Mouse (Mus musculus): ENCODE data around the gene Trim34a. TPM values are rescaled to one million over a fixed set of nuclear protein-coding genes. Genes with fewer than 3 reads are reported as not detected.
A peak's percentile ranks its signal among the peaks of the same experiment; 100 is the strongest.

Gene Trim34a
- polyA plus RNA-seq (2015; fragmentation: Nextera tagmentation; extraction: Ambion mirVana), result 1.6 and 1.8 TPM in 2 replicates

- Histone ChIP-seq H3K9me3 (replicated peaks) (no peaks in the 10 kb centered on the region), H3K9ac (peak within 1 kb of the TSS; percentile 55), H3K4me2 (peak within 1 kb of the TSS; percentile 69), H3K27ac (replicated peaks) (peak within 1 kb of the TSS; percentile 56), H3K4me3 (replicated peaks) (peak within 1 kb of the TSS; percentile 62), H3K4me1 (replicated peaks) (no peaks in the 10 kb centered on the region; the same call in 1 of the 2 replicates), H3K36me3 (replicated peaks) (no peaks in the 10 kb centered on the region), H3K27me3 (no peaks in the 10 kb centered on the region)
- WGBS (ENCODE audit: insufficient replicate concordance), result 3% methylated on average over 13 of the region's 13 CpGs
- peak; percentile 74 for ATAC-seq (ENCODE audit: insufficient read depth)
Measured at GRCm38 (mm10) chr7:104244287-104245181, at the start of gene Trim34a. Trim34a (plus strand) TSS chr7:104244457.

- no peak for ATAC-seq (ENCODE audit: insufficient read depth)
Measured at GRCm38 (mm10) chr7:104195885-104196284, 48.4 kb upstream of the Trim34a start, which contains the start of gene Olfr649. Olfr649 (minus strand) TSS chr7:104195985.

DNA sequence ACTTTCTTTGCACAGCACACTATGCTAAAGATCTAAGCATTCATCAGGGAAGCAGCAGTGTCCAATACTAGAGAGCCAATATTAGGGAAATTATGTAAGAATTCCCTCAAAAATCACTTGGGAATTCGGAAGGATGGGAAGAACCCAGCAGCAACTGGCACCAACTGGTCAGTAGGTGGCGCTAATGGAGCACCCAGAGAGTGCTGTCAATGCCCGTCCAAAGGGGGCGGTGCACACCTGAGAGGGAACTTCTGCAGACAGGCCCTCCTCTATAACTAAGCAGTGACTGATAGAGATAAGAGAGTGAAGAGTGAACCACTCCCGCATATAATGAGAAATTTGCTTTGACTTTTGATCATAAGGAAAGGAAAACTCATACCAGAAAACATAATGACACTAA is 44.4 kb upstream of the Trim34a start:
- ATAC-seq (ENCODE audit: insufficient read depth), result no peak
- no peak overlapping the region for H3K4me2 ChIP-seq
- WGBS (ENCODE audit: insufficient replicate concordance), result under 1% methylated on average over 5 of the region's 5 CpGs
- no peaks in the 10 kb centered on the region for H3K36me3 ChIP-seq (replicated peaks)
- H3K4me3 ChIP-seq (replicated peaks), result no peak overlapping the region
- H3K9me3 ChIP-seq (replicated peaks), result no peaks in the 10 kb centered on the region
- H3K27me3 ChIP-seq, result no peaks in the 10 kb centered on the region
- H3K9ac ChIP-seq, result no peak overlapping the region
- no peaks in the 10 kb centered on the region for H3K4me1 ChIP-seq (replicated peaks)
- H3K27ac ChIP-seq (replicated peaks), result no peak overlapping the region

More at GRCm38 (mm10) chr7:104195885-104196284, 48.4 kb upstream of the Trim34a start, which contains the start of gene Olfr649:
- H3K4me2 ChIP-seq, result no peak within 1 kb of the TSS
- H3K4me3 ChIP-seq (replicated peaks), result no peak within 1 kb of the TSS
- no peaks in the 10 kb centered on the region for H3K27me3 ChIP-seq
- no peak within 1 kb of the TSS for H3K27ac ChIP-seq (replicated peaks)
- 72% methylated on average over 6 of the region's 6 CpGs for WGBS (ENCODE audit: insufficient replicate concordance)
- no peak within 1 kb of the TSS for H3K9ac ChIP-seq
- no peaks in the 10 kb centered on the region for H3K9me3 ChIP-seq (replicated peaks)
- H3K36me3 ChIP-seq (replicated peaks), result no peaks in the 10 kb centered on the region
- no peaks in the 10 kb centered on the region for H3K4me1 ChIP-seq (replicated peaks)

DNA sequence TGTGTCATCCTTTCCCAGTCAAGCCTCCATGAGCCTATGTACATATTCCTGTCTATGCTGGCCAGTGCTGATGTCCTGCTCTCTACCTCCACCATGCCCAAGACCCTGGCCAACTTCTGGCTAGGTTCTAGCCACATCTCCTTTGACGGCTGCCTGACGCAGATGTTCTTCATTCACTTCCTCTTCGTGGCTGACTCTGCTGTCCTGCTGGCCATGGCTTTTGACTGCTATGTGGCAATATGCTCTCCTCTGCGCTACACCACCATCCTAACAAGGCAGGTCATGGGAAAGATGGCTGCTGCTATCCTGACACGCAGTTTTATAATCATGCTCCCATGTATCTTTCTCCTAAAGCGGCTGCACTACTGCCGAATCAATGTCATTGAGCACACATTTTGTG is 38.1 kb upstream of the Trim34a start:
- no peaks in the 10 kb centered on the region for H3K36me3 ChIP-seq (replicated peaks)
- no peak overlapping the region for H3K27ac ChIP-seq (replicated peaks)
- no peaks in the 10 kb centered on the region for H3K27me3 ChIP-seq
- no peak overlapping the region for H3K4me3 ChIP-seq (replicated peaks)
- H3K4me1 ChIP-seq (replicated peaks), result no peaks in the 10 kb centered on the region
- H3K9me3 ChIP-seq (replicated peaks), result no peaks in the 10 kb centered on the region
- no peak overlapping the region for H3K4me2 ChIP-seq
- ATAC-seq (ENCODE audit: insufficient read depth), result no peak
- H3K9ac ChIP-seq, result no peak overlapping the region
- WGBS (ENCODE audit: insufficient replicate concordance), result 52% methylated on average over 7 of the region's 7 CpGs

DNA sequence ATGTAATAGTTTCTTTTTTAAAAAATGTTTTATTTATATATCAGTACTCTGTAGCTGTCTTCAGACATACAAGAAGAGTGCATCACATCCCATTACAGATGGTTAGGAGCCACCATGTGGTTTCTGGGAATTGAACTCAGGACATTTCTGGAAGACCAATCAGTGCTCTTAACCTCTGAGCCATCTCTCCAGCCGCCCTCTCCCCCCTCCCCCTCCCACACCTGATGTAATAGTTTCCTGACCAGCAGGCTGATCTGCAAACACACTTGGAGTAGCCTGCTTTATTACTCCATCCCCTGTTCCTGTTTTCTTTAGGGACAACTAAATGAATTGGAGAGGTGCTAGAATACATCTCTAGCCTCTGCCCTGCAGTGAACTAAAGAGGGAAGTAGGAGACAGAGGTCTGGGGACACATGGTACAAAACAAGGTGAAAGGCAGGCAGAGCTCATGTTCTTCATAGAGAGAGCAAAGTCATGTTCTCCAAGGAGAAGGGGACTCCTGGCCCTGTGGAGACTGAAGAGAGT is 28.2 kb upstream of the Trim34a start:
- WGBS (ENCODE audit: insufficient replicate concordance), result 12% methylated on average over 1 of the region's 1 CpGs
- no peak; the same call in 1 of the 2 replicates for ATAC-seq (ENCODE audit: insufficient read depth)

DNA sequence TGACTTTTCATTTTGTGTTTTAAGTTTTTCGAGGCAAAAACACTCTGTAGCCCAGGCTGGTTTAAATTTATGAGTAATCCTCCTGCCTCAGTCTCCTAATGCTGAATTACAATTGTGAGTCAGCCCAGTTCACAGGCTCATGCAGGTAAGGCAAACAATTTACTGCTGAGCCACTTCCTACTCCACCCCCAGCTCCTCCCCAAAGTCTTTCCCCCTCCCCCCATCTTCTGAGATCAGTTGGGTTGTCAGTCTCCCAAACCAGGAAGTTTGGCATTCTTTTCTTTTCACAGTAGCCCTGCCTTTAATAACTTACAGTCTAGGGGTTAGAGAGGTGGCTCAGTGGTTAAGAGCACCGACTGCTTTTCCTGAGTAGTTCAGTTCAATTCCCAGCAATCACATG is 26.4 kb upstream of the Trim34a start:
- Histone ChIP-seq H3K36me3 (replicated peaks) (no peaks in the 10 kb centered on the region), H3K4me3 (replicated peaks) (no peak overlapping the region), H3K9ac (no peak overlapping the region), H3K27me3 (no peaks in the 10 kb centered on the region), H3K27ac (replicated peaks) (no peak overlapping the region), H3K9me3 (replicated peaks) (no peaks in the 10 kb centered on the region), H3K4me1 (replicated peaks) (peaks cover 8% of the 10 kb centered on the region; the same call in 1 of the 2 replicates), H3K4me2 (no peak overlapping the region)
- ATAC-seq (ENCODE audit: insufficient read depth), result no peak
- 24% methylated on average over 2 of the region's 2 CpGs for WGBS (ENCODE audit: insufficient replicate concordance)

More for the DNA sequence above, 28.2 kb upstream of the Trim34a start:
- no peak overlapping the region for H3K4me2 ChIP-seq
- H3K27me3 ChIP-seq, result no peaks in the 10 kb centered on the region
- H3K4me1 ChIP-seq (replicated peaks), result peaks cover 8% of the 10 kb centered on the region; the same call in 1 of the 2 replicates
- H3K9me3 ChIP-seq (replicated peaks), result no peaks in the 10 kb centered on the region
- H3K4me3 ChIP-seq (replicated peaks), result no peak overlapping the region
- H3K27ac ChIP-seq (replicated peaks), result no peak overlapping the region
- no peak overlapping the region for H3K9ac ChIP-seq
- H3K36me3 ChIP-seq (replicated peaks), result no peaks in the 10 kb centered on the region

DNA sequence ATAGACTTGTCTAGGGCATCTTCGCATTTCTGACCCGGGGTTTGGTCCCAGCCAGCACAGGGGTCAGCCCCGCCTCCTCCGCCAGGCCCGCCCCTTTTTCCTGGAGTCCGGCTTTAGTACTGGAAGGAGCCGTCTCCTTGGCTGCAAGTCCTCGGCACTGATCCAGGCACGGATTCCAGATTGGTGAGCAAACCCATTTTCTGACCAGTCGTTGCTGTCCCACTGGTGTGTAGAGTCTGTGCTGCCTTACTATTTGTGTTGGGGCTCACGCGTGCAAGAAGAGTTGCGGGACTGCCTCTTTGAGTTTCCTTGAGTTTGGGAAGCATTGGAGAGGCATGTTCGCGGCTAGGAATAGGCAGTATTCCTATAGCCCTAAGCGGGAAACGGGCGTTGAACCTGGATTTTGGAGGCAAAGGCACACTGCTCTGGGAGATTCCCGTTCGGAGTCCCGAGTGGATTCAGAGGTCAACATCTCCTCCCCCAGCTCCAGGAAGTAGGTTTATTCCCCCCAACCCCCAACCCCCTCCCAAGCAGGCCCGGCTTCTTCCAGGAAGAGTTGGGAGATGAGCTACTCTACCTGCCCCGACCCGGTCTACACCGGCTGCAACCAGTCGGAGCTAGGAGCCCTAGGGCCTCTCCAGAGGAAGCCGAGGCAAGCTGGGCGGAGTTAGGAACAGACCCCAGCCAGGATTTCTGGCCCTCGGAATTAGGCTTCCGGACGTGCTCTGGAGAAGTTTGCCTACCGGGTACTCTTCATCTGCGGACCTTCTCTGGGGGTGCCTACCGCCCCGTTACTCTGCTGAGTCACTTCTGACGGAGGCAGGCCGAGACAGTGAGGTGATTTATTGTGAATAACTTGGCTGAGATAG is 25.3 kb upstream of the Trim34a start, which contains the start of gene Trim6:
Gene Trim6, plus strand, starts transcription at position 93 of the 869 bp plus-strand sequence.
- Histone ChIP-seq H3K27ac (replicated peaks) (no peak within 1 kb of the TSS), H3K4me2 (peak within 1 kb of the TSS; percentile 68), H3K4me1 (replicated peaks) (peaks cover 8% of the 10 kb centered on the region; the same call in 1 of the 2 replicates), H3K4me3 (replicated peaks) (peak within 1 kb of the TSS; percentile 50), H3K36me3 (replicated peaks) (no peaks in the 10 kb centered on the region), H3K9ac (peak within 1 kb of the TSS; percentile 30; the same call in 1 of the 2 replicates), H3K9me3 (replicated peaks) (no peaks in the 10 kb centered on the region), H3K27me3 (no peaks in the 10 kb centered on the region)
- peak; percentile 68 for ATAC-seq (ENCODE audit: insufficient read depth)
- WGBS (ENCODE audit: insufficient replicate concordance), result under 1% methylated on average over 37 of the region's 37 CpGs

DNA sequence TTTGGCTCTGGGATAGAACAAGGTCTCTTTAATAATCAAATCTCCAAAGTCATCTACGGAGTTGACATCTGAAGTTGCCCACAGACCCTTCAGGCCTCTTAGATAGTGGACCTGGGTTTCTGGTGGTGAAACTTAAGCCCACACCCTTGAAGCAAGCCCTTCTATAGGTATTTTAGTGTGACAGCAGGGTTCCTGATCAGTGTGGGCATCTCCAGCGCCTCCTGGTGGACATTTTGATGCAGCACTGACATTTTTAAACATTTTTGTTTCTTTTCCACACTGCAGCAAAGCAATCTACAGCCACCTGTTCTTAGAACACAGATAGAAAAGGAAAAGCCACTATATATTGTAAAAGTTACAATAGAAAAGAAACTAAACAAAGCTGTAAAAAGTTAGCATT is 13.1 kb upstream of the Trim34a start:
- no peak for ATAC-seq (ENCODE audit: insufficient read depth)
- Histone ChIP-seq H3K9me3 (replicated peaks) (no peaks in the 10 kb centered on the region), H3K4me1 (replicated peaks) (no peaks in the 10 kb centered on the region), H3K4me3 (replicated peaks) (no peak overlapping the region), H3K36me3 (replicated peaks) (no peaks in the 10 kb centered on the region), H3K27me3 (no peaks in the 10 kb centered on the region), H3K9ac (no peak overlapping the region), H3K4me2 (no peak overlapping the region), H3K27ac (replicated peaks) (no peak overlapping the region)
- WGBS (ENCODE audit: insufficient replicate concordance), result 22% methylated on average over 2 of the region's 2 CpGs

GRCm38 (mm10) chr7:104240857-104241256 is 3.4 kb upstream of the Trim34a start:
- no peaks in the 10 kb centered on the region; the same call in 1 of the 2 replicates for H3K4me1 ChIP-seq (replicated peaks)
- H3K9ac ChIP-seq, result no peak overlapping the region
- H3K4me3 ChIP-seq (replicated peaks), result no peak overlapping the region
- no peaks in the 10 kb centered on the region for H3K27me3 ChIP-seq
- no peak for ATAC-seq (ENCODE audit: insufficient read depth)
- H3K9me3 ChIP-seq (replicated peaks), result no peaks in the 10 kb centered on the region
- H3K36me3 ChIP-seq (replicated peaks), result no peaks in the 10 kb centered on the region
- no peak overlapping the region for H3K27ac ChIP-seq (replicated peaks)
- H3K4me2 ChIP-seq, result no peak overlapping the region

GRCm38 (mm10) chr7:104243616-104244015 is 641 bp upstream of the Trim34a start:
- ATAC-seq (ENCODE audit: insufficient read depth), result no peak
- H3K27ac ChIP-seq (replicated peaks), result no peak overlapping the region

More at GRCm38 (mm10) chr7:104243616-104244015, 641 bp upstream of the Trim34a start:
- H3K27me3 ChIP-seq, result no peaks in the 10 kb centered on the region
- no peaks in the 10 kb centered on the region; the same call in 1 of the 2 replicates for H3K4me1 ChIP-seq (replicated peaks)
- 41% methylated on average over 1 of the region's 1 CpGs for WGBS (ENCODE audit: insufficient replicate concordance)
- no peaks in the 10 kb centered on the region for H3K9me3 ChIP-seq (replicated peaks)
- H3K4me2 ChIP-seq, result no peak overlapping the region
- H3K9ac ChIP-seq, result no peak overlapping the region
- H3K36me3 ChIP-seq (replicated peaks), result no peaks in the 10 kb centered on the region
- H3K4me3 ChIP-seq (replicated peaks), result no peak overlapping the region
